Mouse (Mus musculus): ENCODE results near the gene Rffl. TPM values are rescaled to one million over a fixed set of nuclear protein-coding genes. Genes with fewer than 3 reads are reported as not detected.

The Rffl gene
- polyA plus RNA-seq, 1 experiment = 15.3 TPM

- DNase-seq = no peak
- TF ChIP-seq CTCF (conservative IDR thresholded peaks at IDR 0.05; ENCODE audit: insufficient read depth, insufficient read length, low read depth, low read length) (no peak), POLR2A (IDR thresholded peaks at IDR 0.05; ENCODE audit: low read depth, low read length) (no peak)
- no peak overlapping the region for H3K27ac ChIP-seq (ENCODE audit: insufficient read depth, low read depth, low read length)
- H3K4me3 ChIP-seq (ENCODE audit: insufficient read depth, low read depth, low read length) = no peak overlapping the region
- H3K27me3 ChIP-seq (replicated peaks; ENCODE audit: control insufficient read depth, insufficient read depth, low read length) = no peaks in the 10 kb centered on the region
- peaks cover 2% of the 10 kb centered on the region for H3K36me3 ChIP-seq (ENCODE audit: control insufficient read depth, insufficient read depth, low read length)
- peaks cover 1% of the 10 kb centered on the region; the same call in 1 of the 2 replicates for H3K4me1 ChIP-seq (ENCODE audit: control insufficient read depth, insufficient read depth, low read length)
- WGBS = 81% methylated on average over 5 of the region's 5 CpGs
These were observed 3.9 kb upstream of the Rffl start for GRCm38 (mm10) chr11:82874924-82875323.

- Histone ChIP-seq H3K36me3 (ENCODE audit: control insufficient read depth, insufficient read depth, low read length) (no peaks in the 10 kb centered on the region), H3K27ac (ENCODE audit: insufficient read depth, low read depth, low read length) (peak overlapping the region; percentile 90), H3K27me3 (replicated peaks; ENCODE audit: control insufficient read depth, insufficient read depth, low read length) (no peaks in the 10 kb centered on the region), H3K4me3 (ENCODE audit: insufficient read depth, low read depth, low read length) (peak overlapping the region; percentile 83), H3K4me1 (ENCODE audit: control insufficient read depth, insufficient read depth, low read length) (peaks cover 6% of the 10 kb centered on the region; the same call in 1 of the 2 replicates)
- peak; percentile 38 for TF ChIP-seq POLR2A (IDR thresholded peaks at IDR 0.05; ENCODE audit: low read depth, low read length)
- TF ChIP-seq CTCF (conservative IDR thresholded peaks at IDR 0.05; ENCODE audit: insufficient read depth, insufficient read length, low read depth, low read length) = 0 out of 2 replicates have a peak, but pooled peaks have one; percentile 4
- peak; percentile 91 for DNase-seq
- under 1% methylated on average over 36 of the region's 36 CpGs for WGBS
These were observed 608 bp downstream of the Rffl start for GRCm38 (mm10) chr11:82870173-82871030.

- no peaks in the 10 kb centered on the region for H3K27me3 ChIP-seq (replicated peaks; ENCODE audit: control insufficient read depth, insufficient read depth, low read length)
- 31% methylated on average over 9 of the region's 9 CpGs for WGBS
- H3K4me3 ChIP-seq (ENCODE audit: insufficient read depth, low read depth, low read length) = peak overlapping the region; percentile 83
- TF ChIP-seq POLR2A (IDR thresholded peaks at IDR 0.05; ENCODE audit: low read depth, low read length) (no peak), CTCF (conservative IDR thresholded peaks at IDR 0.05; ENCODE audit: insufficient read depth, insufficient read length, low read depth, low read length) (no peak)
- H3K27ac ChIP-seq (ENCODE audit: insufficient read depth, low read depth, low read length) = peak overlapping the region; percentile 90
- DNase-seq = peak; percentile 67
- peaks cover 6% of the 10 kb centered on the region; the same call in 1 of the 2 replicates for H3K4me1 ChIP-seq (ENCODE audit: control insufficient read depth, insufficient read depth, low read length)
- no peaks in the 10 kb centered on the region for H3K36me3 ChIP-seq (ENCODE audit: control insufficient read depth, insufficient read depth, low read length)
These were observed 1.4 kb downstream of the Rffl start for GRCm38 (mm10) chr11:82869506-82870172.

- TF ChIP-seq POLR2A (IDR thresholded peaks at IDR 0.05; ENCODE audit: low read depth, low read length) = no peak
- TF ChIP-seq CTCF (conservative IDR thresholded peaks at IDR 0.05; ENCODE audit: insufficient read depth, insufficient read length, low read depth, low read length) = no peak
- Histone ChIP-seq H3K27ac (ENCODE audit: insufficient read depth, low read depth, low read length) (no peak overlapping the region), H3K27me3 (replicated peaks; ENCODE audit: control insufficient read depth, insufficient read depth, low read length) (no peaks in the 10 kb centered on the region), H3K4me3 (ENCODE audit: insufficient read depth, low read depth, low read length) (no peak overlapping the region), H3K36me3 (ENCODE audit: control insufficient read depth, insufficient read depth, low read length) (no peaks in the 10 kb centered on the region), H3K4me1 (ENCODE audit: control insufficient read depth, insufficient read depth, low read length) (peaks cover 9% of the 10 kb centered on the region; the same call in 1 of the 2 replicates)
- 73% methylated on average over 5 of the region's 5 CpGs for WGBS
- DNase-seq = no peak
These were observed 3.1 kb downstream of the Rffl start for GRCm38 (mm10) chr11:82867956-82868355.

- Histone ChIP-seq H3K27ac (ENCODE audit: insufficient read depth, low read depth, low read length) (no peak overlapping the region), H3K4me3 (ENCODE audit: insufficient read depth, low read depth, low read length) (no peak overlapping the region), H3K27me3 (replicated peaks; ENCODE audit: control insufficient read depth, insufficient read depth, low read length) (no peaks in the 10 kb centered on the region), H3K4me1 (ENCODE audit: control insufficient read depth, insufficient read depth, low read length) (peaks cover 9% of the 10 kb centered on the region; the same call in 1 of the 2 replicates), H3K36me3 (ENCODE audit: control insufficient read depth, insufficient read depth, low read length) (no peaks in the 10 kb centered on the region)
- no peak for DNase-seq
- TF ChIP-seq CTCF (conservative IDR thresholded peaks at IDR 0.05; ENCODE audit: insufficient read depth, insufficient read length, low read depth, low read length) (no peak), POLR2A (IDR thresholded peaks at IDR 0.05; ENCODE audit: low read depth, low read length) (no peak)
- 43% methylated on average over 7 of the region's 7 CpGs for WGBS
These were observed 4.0 kb downstream of the Rffl start for GRCm38 (mm10) chr11:82866850-82867564.

GRCm38 (mm10) chr11:82865957-82866356 is 5.1 kb downstream of the Rffl start:
- DNase-seq = no peak
- TF ChIP-seq POLR2A (IDR thresholded peaks at IDR 0.05; ENCODE audit: low read depth, low read length) = no peak
- TF ChIP-seq CTCF (conservative IDR thresholded peaks at IDR 0.05; ENCODE audit: insufficient read depth, insufficient read length, low read depth, low read length) = no peak
- no peak overlapping the region for H3K4me3 ChIP-seq (ENCODE audit: insufficient read depth, low read depth, low read length)
- H3K36me3 ChIP-seq (ENCODE audit: control insufficient read depth, insufficient read depth, low read length) = no peaks in the 10 kb centered on the region
- H3K4me1 ChIP-seq (ENCODE audit: control insufficient read depth, insufficient read depth, low read length) = peaks cover 18% of the 10 kb centered on the region; the same call in 1 of the 2 replicates
- H3K27me3 ChIP-seq (replicated peaks; ENCODE audit: control insufficient read depth, insufficient read depth, low read length) = no peaks in the 10 kb centered on the region
- no peak overlapping the region for H3K27ac ChIP-seq (ENCODE audit: insufficient read depth, low read depth, low read length)
- 80% methylated on average over 10 of the region's 10 CpGs for WGBS

Measured in kidney, adult 2 months (tissue).